Mouse (Mus musculus) liver, postnatal 0 days (tissue): Measurements from ENCODE around the gene 2410131K14Rik. TPM values are rescaled to one million over a fixed set of nuclear protein-coding genes. Genes with fewer than 3 reads are reported as not detected.

Experiments used
- ATAC-seq: fragments of 200-750 bp; cut with Nextera tagmentation; 2 replicates; pipeline ENCODE4 v1.8.0; 2017; ENCODE audit warnings: mild to moderate bottlenecking, moderate library complexity
- DNase-seq: peaks from one replicate; pipeline ENCODE4 v3.0.0-alpha.2; 2016
- H3K27ac ChIP-seq: fragments of 300-500 bp; sonication (generic); 2 replicates; pipeline ENCODE4 v1.5.1; 2014; ENCODE audit warnings: antibody characterized with exemption, moderate library complexity, mild to moderate bottlenecking, low read depth
- H3K27me3 ChIP-seq: fragments of 300-500 bp; sonication (generic); 2 replicates; pipeline ENCODE4 v1.6.1; 2014; ENCODE audit warnings: low read length, control low read depth, mixed read lengths; ENCODE audit not compliant: insufficient read depth
- H3K36me3 ChIP-seq: fragments of 300-500 bp; sonication (generic); replicated peaks from 2 replicates; pipeline ENCODE4 v1.6.1; 2014; ENCODE audit warnings: mild to moderate bottlenecking, control low read depth, low read length, moderate library complexity, mixed read lengths; ENCODE audit not compliant: insufficient read depth
- H3K4me1 ChIP-seq: fragments of 300-500 bp; sonication (generic); 2 replicates; pipeline ENCODE4 v1.6.1; 2014; ENCODE audit warnings: antibody characterized with exemption, mild to moderate bottlenecking, control low read depth; ENCODE audit not compliant: insufficient read depth
- H3K4me2 ChIP-seq: fragments of 300-500 bp; sonication (generic); 2 replicates; pipeline ENCODE4 v1.6.1; 2014; ENCODE audit warnings: low read depth, mild to moderate bottlenecking, low read length, moderate library complexity, mixed read lengths
- H3K4me3 ChIP-seq: fragments of 300-500 bp; sonication (generic); 2 replicates; pipeline ENCODE4 v1.5.1; 2014; ENCODE audit warnings: low read depth, low read length
- H3K9ac ChIP-seq: fragments of 300-500 bp; sonication (generic); replicated peaks from 2 replicates; pipeline ENCODE4 v1.6.1; 2014; ENCODE audit warnings: mild to moderate bottlenecking, moderate library complexity
- H3K9me3 ChIP-seq: fragments of 300-500 bp; sonication (generic); 2 replicates; pipeline ENCODE4 v1.6.1; 2016; ENCODE audit warnings: mild to moderate bottlenecking, control low read depth, low read length, mixed read lengths
- CTCF ChIP-seq: sonication (generic); IDR thresholded peaks from 2 replicates; pipeline ENCODE4 v1.5.1; 2016; ENCODE audit warnings: antibody characterized with exemption, low read depth
- EP300 ChIP-seq: IDR thresholded peaks from 2 replicates; pipeline ENCODE4 v1.6.1; 2016; ENCODE audit warnings: antibody characterized with exemption, low read depth, mild to moderate bottlenecking
- WGBS: fragments of 180-500 bp; shearing (Covaris S2); extraction: QIAGEN DNeasy Blood & Tissue Kit; methylation state at CpG from one replicate; pipeline ENCODE4 v1.1.7; 2014; ENCODE audit not compliant: insufficient replicate concordance; 5-methylcytosine and 5-hydroxymethylcytosine counted together
- polyA plus RNA-seq: library from polyadenylated mRNA; unstranded; fragments of >200 nt; fragmentation: Nextera tagmentation; extraction: Ambion mirVana; gene quantifications from 2 replicates; pipeline ENCODE4 v1.2.1, GENCODE M21; 2015

2410131K14Rik gene
- polyA plus RNA-seq, 1 experiment from 2014 or later, result 1.3 TPM

DNA sequence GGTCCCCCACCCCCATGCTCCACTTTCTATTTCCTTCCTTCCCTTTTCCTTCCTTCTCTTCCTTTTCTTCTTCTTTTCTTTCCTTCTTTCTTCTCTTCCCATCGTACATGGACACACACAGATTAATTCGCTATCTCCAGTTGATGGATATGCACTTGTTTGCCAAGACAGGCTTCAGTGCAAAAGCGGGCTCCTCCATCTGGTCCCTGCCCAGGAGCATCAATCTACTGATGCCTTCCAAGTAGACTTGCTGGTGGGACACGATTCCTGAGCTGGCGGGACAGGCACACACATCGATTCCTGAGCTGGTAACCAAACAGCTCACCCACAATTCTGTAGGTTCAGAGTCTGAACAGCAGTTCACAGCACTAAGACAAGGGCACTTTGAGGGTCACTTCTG lies 68.7 kb downstream of the 2410131K14Rik start:
- no peak for DNase-seq

More for the DNA sequence above, 68.7 kb downstream of the 2410131K14Rik start:
- 0 out of 2 replicates have a peak, but pooled peaks cover under 1% of the 10 kb centered on the region for H3K27me3 ChIP-seq
- H3K9me3 ChIP-seq, result no peaks in the 10 kb centered on the region
- TF ChIP-seq CTCF (no peak), EP300 (no peak)
- no peaks in the 10 kb centered on the region for H3K36me3 ChIP-seq
- no peak for ATAC-seq
- no peak overlapping the region for H3K9ac ChIP-seq
- 81% methylated on average over 6 of the region's 6 CpGs for WGBS
- H3K4me3 ChIP-seq, result no peak overlapping the region
- no peak overlapping the region for H3K27ac ChIP-seq
- H3K4me2 ChIP-seq, result no peak overlapping the region
- no peaks in the 10 kb centered on the region for H3K4me1 ChIP-seq

Other genes with a start within 250 kb of the 2410131K14Rik start
- 4.5 and 4.6 TPM in 2 replicates for gene Tesc, start 217.5 kb upstream of the 2410131K14Rik start, polyA plus RNA-seq
- 6.3 and 7.1 TPM in 2 replicates for gene Fbxw8, start 89.8 kb upstream of the 2410131K14Rik start, polyA plus RNA-seq
- not detected in 2 replicates for gene Hrk, start 80.6 kb upstream of the 2410131K14Rik start, polyA plus RNA-seq
- 0.14 TPM in 1 of 2 replicates, not detected in the other for gene Rnft2, start 111 bp upstream of the 2410131K14Rik start, polyA plus RNA-seq